24 mouse cellular contexts compared by ENCODE assay signal in genomic region chr2:60115891-60116554, GRCm38 (mm10).
A peak's percentile ranks its signal among the peaks of the same experiment; 100 is the strongest.
DNase-seq lines count a peak whose midpoint lies in the region; ATAC-seq and TF ChIP-seq lines count a peak whose summit lies in the region.
"Had no signal": no experiment of that assay in that cellular context is flagged by ENCODE, and none has a peak within 500 bp of the region (broad histone marks: within the 10 kb centered on the region; RNA-seq: fewer than 3 reads in every experiment).

No protein-coding gene starts in this region.

- ATAC-seq in forebrain, embryonic 14.5 days: peak; percentile 18; the same call in 1 of the 2 replicates
- ATAC-seq in limb, embryonic 12.5 days (ENCODE audit: insufficient number of reproducible peaks, insufficient read depth, low FRiP score, low TSS enrichment, low read depth): no peak
- no peak for ATAC-seq in erythroid progenitor cell, adult 5-6 weeks (replicated peaks; ENCODE audit: low FRiP score, poor library complexity, severe bottlenecking)
- ATAC-seq: activated CD4-positive, CD25-positive, alpha-beta regulatory T cell, adult 4 months had no signal

- no peaks in the 10 kb centered on the region for H3K9me3 ChIP-seq in forebrain, embryonic 14.5 days (replicated peaks; ENCODE audit: control insufficient read depth, low read length)
- H3K9me3 ChIP-seq in forebrain, embryonic 10.5 days: peaks cover 4% of the 10 kb centered on the region
- H3K9me3 ChIP-seq in limb, embryonic 12.5 days: no peaks in the 10 kb centered on the region
- H3K9me3 ChIP-seq in limb, embryonic 10.5 days (replicated peaks): no peaks in the 10 kb centered on the region
- H3K9me3 ChIP-seq: G1E; liver, embryonic 13.5 days; neural tube, embryonic 15.5 days had no signal

- WGBS in forebrain, embryonic 14.5 days: 19% methylated on average over 12 of the region's 12 CpGs
- 45% methylated on average over 12 of the region's 12 CpGs for WGBS in forebrain, embryonic 10.5 days
- WGBS in kidney, adult 2 months: 48% methylated on average over 12 of the region's 12 CpGs
- 48% methylated on average over 12 of the region's 12 CpGs for WGBS in limb, embryonic 12.5 days
- WGBS in limb, embryonic 10.5 days: 69% methylated on average over 12 of the region's 12 CpGs

- no peak for TF ChIP-seq CTCF in kidney, adult 2 months (conservative IDR thresholded peaks at IDR 0.05; ENCODE audit: insufficient read depth, insufficient read length, low read depth, low read length)

- no peak overlapping the region for H3K9ac ChIP-seq in forebrain, embryonic 14.5 days (ENCODE audit: low read length)
- no peak overlapping the region for H3K9ac ChIP-seq in limb, embryonic 12.5 days (replicated peaks)
- H3K9ac ChIP-seq: hindbrain, embryonic 14.5 days; liver, embryonic 13.5 days; midbrain, embryonic 12.5 days; neural tube, embryonic 15.5 days had no signal

- peaks cover 16% of the 10 kb centered on the region for H3K4me1 ChIP-seq in forebrain, embryonic 14.5 days (ENCODE audit: control insufficient read depth, insufficient read depth, low read length)
- H3K4me1 ChIP-seq in forebrain, embryonic 10.5 days: peaks cover 60% of the 10 kb centered on the region
- peaks cover 25% of the 10 kb centered on the region for H3K4me1 ChIP-seq in kidney, adult 2 months (ENCODE audit: control insufficient read depth, insufficient read depth, low read length)
- peaks cover 36% of the 10 kb centered on the region for H3K4me1 ChIP-seq in limb, embryonic 12.5 days (replicated peaks)
- H3K4me1 ChIP-seq in limb, embryonic 10.5 days: peaks cover 26% of the 10 kb centered on the region

- no peak for DNase-seq in forebrain, embryonic 14.5 days (ENCODE audit: low spot score)
- DNase-seq in forebrain, embryonic 10.5 days (ENCODE audit: extremely low spot score, low spot score): no peak
- DNase-seq in kidney, adult 2 months: peak; percentile 65
- no peak for DNase-seq in kidney, postnatal 10 days
- DNase-seq in limb, embryonic 10.5 days (ENCODE audit: low spot score): no peak
- DNase-seq in skeletal muscle tissue, adult 2 months (ENCODE audit: low read depth, low spot score): peak; percentile 34
- DNase-seq: adrenal gland, adult 8-10 months; cerebellum, adult 18-20 months; cerebellum, postnatal 14 days; gastrocnemius, postnatal 25 days; heart, postnatal 4 days; layer of hippocampus, postnatal 36 days; liver, embryonic 13.5 days; lung, adult 2 months; right cerebral cortex, postnatal 14 days; spleen, adult 18-20 months had no signal

- peaks cover 3% of the 10 kb centered on the region; the same call in 1 of the 2 replicates for H3K36me3 ChIP-seq in forebrain, embryonic 14.5 days (ENCODE audit: control insufficient read depth, insufficient read depth, low read length)
- peaks cover 21% of the 10 kb centered on the region for H3K36me3 ChIP-seq in forebrain, embryonic 10.5 days (replicated peaks)
- no peaks in the 10 kb centered on the region for H3K36me3 ChIP-seq in kidney, adult 2 months (ENCODE audit: control insufficient read depth, insufficient read depth, low read length)
- peaks cover 6% of the 10 kb centered on the region for H3K36me3 ChIP-seq in limb, embryonic 12.5 days
- H3K36me3 ChIP-seq in limb, embryonic 10.5 days: peaks cover 18% of the 10 kb centered on the region

- no peak overlapping the region for H3K4me2 ChIP-seq in forebrain, embryonic 14.5 days (ENCODE audit: low read length)
- H3K4me2 ChIP-seq in limb, embryonic 12.5 days: no peak overlapping the region
- H3K4me2 ChIP-seq: hindbrain, embryonic 14.5 days; liver, embryonic 13.5 days; midbrain, embryonic 12.5 days; neural tube, embryonic 15.5 days had no signal

- no peak overlapping the region for H3K27ac ChIP-seq in forebrain, embryonic 14.5 days (ENCODE audit: low read depth, low read length)
- no peak overlapping the region for H3K27ac ChIP-seq in forebrain, embryonic 10.5 days
- H3K27ac ChIP-seq in kidney, adult 2 months (ENCODE audit: insufficient read depth, low read depth, low read length): no peak overlapping the region
- 0 out of 2 replicates have a peak overlapping the region, but pooled peaks have one; percentile 20 for H3K27ac ChIP-seq in limb, embryonic 12.5 days
- H3K27ac ChIP-seq in limb, embryonic 10.5 days: no peak overlapping the region
- H3K27ac ChIP-seq: hindbrain, embryonic 14.5 days; liver, embryonic 13.5 days; midbrain, embryonic 12.5 days; neural tube, embryonic 15.5 days had no signal

- H3K4me3 ChIP-seq in forebrain, embryonic 14.5 days (ENCODE audit: low read depth, low read length): no peak overlapping the region
- no peak overlapping the region for H3K4me3 ChIP-seq in forebrain, embryonic 10.5 days
- no peak overlapping the region for H3K4me3 ChIP-seq in kidney, adult 2 months (ENCODE audit: insufficient read depth, low read depth, low read length)
- H3K4me3 ChIP-seq in limb, embryonic 12.5 days (replicated peaks): no peak overlapping the region
- no peak overlapping the region for H3K4me3 ChIP-seq in limb, embryonic 10.5 days
- H3K4me3 ChIP-seq: liver, embryonic 13.5 days; midbrain, embryonic 12.5 days; neural tube, embryonic 15.5 days had no signal

- TF ChIP-seq POLR2A in kidney, adult 2 months (IDR thresholded peaks at IDR 0.05; ENCODE audit: low read depth, low read length): no peak

- H3K27me3 ChIP-seq in forebrain, embryonic 14.5 days (replicated peaks; ENCODE audit: control insufficient read depth, insufficient read depth, low read length): no peaks in the 10 kb centered on the region
- no peaks in the 10 kb centered on the region for H3K27me3 ChIP-seq in forebrain, embryonic 10.5 days (ENCODE audit: poor library complexity, severe bottlenecking)
- no peaks in the 10 kb centered on the region for H3K27me3 ChIP-seq in kidney, adult 2 months (replicated peaks; ENCODE audit: control insufficient read depth, insufficient read depth, low read length)
- H3K27me3 ChIP-seq in limb, embryonic 12.5 days: no peaks in the 10 kb centered on the region
- no peaks in the 10 kb centered on the region for H3K27me3 ChIP-seq in limb, embryonic 10.5 days (ENCODE audit: low read depth, poor library complexity, severe bottlenecking)
- H3K27me3 ChIP-seq: CH12.LX; liver, embryonic 13.5 days; midbrain, embryonic 12.5 days; neural tube, embryonic 15.5 days had no signal

Comparison
In these comparisons a context has a peak if more than half of its experiments do, and no peak if none do; other contexts are left out.
1. DNase-seq: peak in kidney, adult 2 months (single experiment) and skeletal muscle tissue, adult 2 months (single experiment); none in forebrain, embryonic 14.5 days (single experiment), forebrain, embryonic 10.5 days (single experiment), kidney, postnatal 10 days (single experiment) and limb, embryonic 10.5 days (single experiment).